Mouse (Mus musculus): ENCODE measurements at regions not wholly inside any gene's neighbourhood (a gene's known extent, or its start where the extent isn't known, plus 50 kb on each side); places are given as distances from the start of the nearest gene placed in this dataset.

GRCm38 (mm10) chr7:36582074-36582473 is 115.8 kb upstream of the Tshz3 start:
- TF ChIP-seq TAL1 (conservative IDR thresholded peaks at IDR 0.05; ENCODE audit: low read depth, low read length) (no peak), GATA1 (IDR thresholded peaks at IDR 0.05; ENCODE audit: borderline replicate concordance, low read length) (no peak), CTCF (IDR thresholded peaks at IDR 0.05; ENCODE audit: low read depth, low read length) (no peak), GATA2 (IDR thresholded peaks at IDR 0.05; ENCODE audit: borderline replicate concordance, low read depth, low read length) (no peak), POLR2AphosphoS5 (IDR thresholded peaks at IDR 0.05; ENCODE audit: insufficient replicate concordance, low read depth, low read length) (no peak)
- Histone ChIP-seq H3K4me1 (ENCODE audit: insufficient read depth, low read depth, low read length) (no peaks in the 10 kb centered on the region), H3K36me3 (replicated peaks) (no peaks in the 10 kb centered on the region), H3K27me3 (ENCODE audit: insufficient read depth, low read length) (no peaks in the 10 kb centered on the region), H3K9me3 (replicated peaks) (peaks cover 14% of the 10 kb centered on the region), H3K4me3 (ENCODE audit: low read depth, low read length) (no peak overlapping the region)
- ATAC-seq (ENCODE audit: extremely low read depth, insufficient number of reproducible peaks, low FRiP score, poor library complexity, severe bottlenecking) (no peak), DNase-seq (ENCODE audit: low spot score) (no peak)

- Histone ChIP-seq H3K27me3 (ENCODE audit: insufficient read depth, low read length) (no peaks in the 10 kb centered on the region), H3K4me1 (ENCODE audit: insufficient read depth, low read depth, low read length) (no peaks in the 10 kb centered on the region), H3K4me3 (ENCODE audit: low read depth, low read length) (no peak overlapping the region), H3K36me3 (replicated peaks) (no peaks in the 10 kb centered on the region), H3K9me3 (replicated peaks) (peaks cover 24% of the 10 kb centered on the region)
- ATAC-seq (ENCODE audit: extremely low read depth, insufficient number of reproducible peaks, low FRiP score, poor library complexity, severe bottlenecking) (no peak), DNase-seq (ENCODE audit: low spot score) (no peak)
- no peak for TF ChIP-seq GATA1 (IDR thresholded peaks at IDR 0.05; ENCODE audit: borderline replicate concordance, low read length)
- TF ChIP-seq POLR2AphosphoS5 (IDR thresholded peaks at IDR 0.05; ENCODE audit: insufficient replicate concordance, low read depth, low read length), result no peak
- no peak for TF ChIP-seq TAL1 (conservative IDR thresholded peaks at IDR 0.05; ENCODE audit: low read depth, low read length)
Observed at GRCm38 (mm10) chr7:36585014-36585413, 112.9 kb upstream of the Tshz3 start.

- H3K27me3 ChIP-seq (ENCODE audit: insufficient read depth, low read length), result no peaks in the 10 kb centered on the region
- no peak for ATAC-seq (ENCODE audit: extremely low read depth, insufficient number of reproducible peaks, low FRiP score, poor library complexity, severe bottlenecking)
- TF ChIP-seq POLR2AphosphoS5 (IDR thresholded peaks at IDR 0.05; ENCODE audit: insufficient replicate concordance, low read depth, low read length) (no peak), GATA2 (IDR thresholded peaks at IDR 0.05; ENCODE audit: borderline replicate concordance, low read depth, low read length) (no peak), TAL1 (conservative IDR thresholded peaks at IDR 0.05; ENCODE audit: low read depth, low read length) (no peak), CTCF (IDR thresholded peaks at IDR 0.05; ENCODE audit: low read depth, low read length) (no peak), GATA1 (IDR thresholded peaks at IDR 0.05; ENCODE audit: borderline replicate concordance, low read length) (no peak)
Observed at GRCm38 (mm10) chr7:36591496-36591895, 106.4 kb upstream of the Tshz3 start.

GRCm38 (mm10) chr7:36596630-36597301 is 101.2 kb upstream of the Tshz3 start:
- TF ChIP-seq GATA1 (IDR thresholded peaks at IDR 0.05; ENCODE audit: borderline replicate concordance, low read length) (no peak), CTCF (IDR thresholded peaks at IDR 0.05; ENCODE audit: low read depth, low read length) (no peak), GATA2 (IDR thresholded peaks at IDR 0.05; ENCODE audit: borderline replicate concordance, low read depth, low read length) (no peak), TAL1 (conservative IDR thresholded peaks at IDR 0.05; ENCODE audit: low read depth, low read length) (no peak), POLR2AphosphoS5 (IDR thresholded peaks at IDR 0.05; ENCODE audit: insufficient replicate concordance, low read depth, low read length) (no peak)
- Histone ChIP-seq H3K9me3 (replicated peaks) (peaks cover 37% of the 10 kb centered on the region), H3K27me3 (ENCODE audit: insufficient read depth, low read length) (no peaks in the 10 kb centered on the region), H3K4me3 (ENCODE audit: low read depth, low read length) (no peak overlapping the region), H3K36me3 (replicated peaks) (no peaks in the 10 kb centered on the region), H3K4me1 (ENCODE audit: insufficient read depth, low read depth, low read length) (no peaks in the 10 kb centered on the region)
- DNase-seq (ENCODE audit: low spot score) (no peak), ATAC-seq (ENCODE audit: extremely low read depth, insufficient number of reproducible peaks, low FRiP score, poor library complexity, severe bottlenecking) (no peak)

More at GRCm38 (mm10) chr7:36591496-36591895, 106.4 kb upstream of the Tshz3 start:
- no peaks in the 10 kb centered on the region for H3K4me1 ChIP-seq (ENCODE audit: insufficient read depth, low read depth, low read length)
- no peaks in the 10 kb centered on the region for H3K36me3 ChIP-seq (replicated peaks)
- peaks cover 36% of the 10 kb centered on the region for H3K9me3 ChIP-seq (replicated peaks)
- no peak for DNase-seq (ENCODE audit: low spot score)
- no peak overlapping the region for H3K4me3 ChIP-seq (ENCODE audit: low read depth, low read length)

GRCm38 (mm10) chr7:36605026-36605698 is 92.8 kb upstream of the Tshz3 start:
- no peak overlapping the region for H3K4me3 ChIP-seq (ENCODE audit: low read depth, low read length)
- no peaks in the 10 kb centered on the region for H3K36me3 ChIP-seq (replicated peaks)
- H3K4me1 ChIP-seq (ENCODE audit: insufficient read depth, low read depth, low read length), result no peaks in the 10 kb centered on the region
- TF ChIP-seq CTCF (IDR thresholded peaks at IDR 0.05; ENCODE audit: low read depth, low read length) (no peak), TAL1 (conservative IDR thresholded peaks at IDR 0.05; ENCODE audit: low read depth, low read length) (no peak), GATA1 (IDR thresholded peaks at IDR 0.05; ENCODE audit: borderline replicate concordance, low read length) (no peak), POLR2AphosphoS5 (IDR thresholded peaks at IDR 0.05; ENCODE audit: insufficient replicate concordance, low read depth, low read length) (no peak), GATA2 (IDR thresholded peaks at IDR 0.05; ENCODE audit: borderline replicate concordance, low read depth, low read length) (no peak)
- ATAC-seq (ENCODE audit: extremely low read depth, insufficient number of reproducible peaks, low FRiP score, poor library complexity, severe bottlenecking) (no peak), DNase-seq (ENCODE audit: low spot score) (no peak)
- peaks cover 32% of the 10 kb centered on the region for H3K9me3 ChIP-seq (replicated peaks)
- no peaks in the 10 kb centered on the region for H3K27me3 ChIP-seq (ENCODE audit: insufficient read depth, low read length)

GRCm38 (mm10) chr7:36620256-36620655 is 77.7 kb upstream of the Tshz3 start:
- TF ChIP-seq GATA2 (IDR thresholded peaks at IDR 0.05; ENCODE audit: borderline replicate concordance, low read depth, low read length), result no peak
- TF ChIP-seq GATA1 (IDR thresholded peaks at IDR 0.05; ENCODE audit: borderline replicate concordance, low read length), result no peak
- TF ChIP-seq TAL1 (conservative IDR thresholded peaks at IDR 0.05; ENCODE audit: low read depth, low read length), result no peak
- no peak for TF ChIP-seq POLR2AphosphoS5 (IDR thresholded peaks at IDR 0.05; ENCODE audit: insufficient replicate concordance, low read depth, low read length)
- TF ChIP-seq CTCF (IDR thresholded peaks at IDR 0.05; ENCODE audit: low read depth, low read length), result no peak
- Histone ChIP-seq H3K9me3 (replicated peaks) (peaks cover 56% of the 10 kb centered on the region), H3K27me3 (ENCODE audit: insufficient read depth, low read length) (no peaks in the 10 kb centered on the region; the same call in 1 of the 2 replicates), H3K4me3 (ENCODE audit: low read depth, low read length) (no peak overlapping the region), H3K4me1 (ENCODE audit: insufficient read depth, low read depth, low read length) (no peaks in the 10 kb centered on the region), H3K36me3 (replicated peaks) (no peaks in the 10 kb centered on the region)
- no peak for DNase-seq (ENCODE audit: low spot score)
- ATAC-seq (ENCODE audit: extremely low read depth, insufficient number of reproducible peaks, low FRiP score, poor library complexity, severe bottlenecking), result no peak

Measured in G1E (cell line).